Mouse (Mus musculus): ENCODE results near the gene Rtl4. TPM values are rescaled to one million over a fixed set of nuclear protein-coding genes. Genes with fewer than 3 reads are reported as not detected.

Gene Rtl4
- polyA plus RNA-seq, 1 experiment from 2014 or later = 0.61 TPM

MicroRNAs within 50 kb of the gene (microRNA counts, 519-probe panel; counts per million panel counts)
- microRNA mmu-miR-3472 = 322 counts per million, percentile 70 among the panel's probes with 10 or more counts

Small RNA genes within 50 kb of the gene (microRNA-seq; reads per million reads assigned to microRNA genes)
- not detected for gene Mir3472

Other genes starting within 250 kb of the Rtl4 start
- not detected in 2 replicates for gene Trpc5os, start 232.3 kb upstream of the Rtl4 start, polyA plus RNA-seq (2014; fragmentation: Nextera tagmentation; extraction: Ambion mirVana)
- 0.18 and 0.20 TPM in 2 replicates for gene Trpc5, start 727 bp upstream of the Rtl4 start, polyA plus RNA-seq (2014; fragmentation: Nextera tagmentation; extraction: Ambion mirVana)

All from heart, embryonic 14.5 days (tissue).